Mouse (Mus musculus) monocyte, adult 2 months (primary cell): Measurements from ENCODE around the gene Ttc28.

ENCODE experiments used
- DNase-seq, 2 experiments: peaks; one replicate each; pipeline ENCODE4 v3.0.0; 2022; ENCODE audit warnings: low spot score in 2 of 2, low read depth in 1 of 2

Ttc28 gene

DNA sequence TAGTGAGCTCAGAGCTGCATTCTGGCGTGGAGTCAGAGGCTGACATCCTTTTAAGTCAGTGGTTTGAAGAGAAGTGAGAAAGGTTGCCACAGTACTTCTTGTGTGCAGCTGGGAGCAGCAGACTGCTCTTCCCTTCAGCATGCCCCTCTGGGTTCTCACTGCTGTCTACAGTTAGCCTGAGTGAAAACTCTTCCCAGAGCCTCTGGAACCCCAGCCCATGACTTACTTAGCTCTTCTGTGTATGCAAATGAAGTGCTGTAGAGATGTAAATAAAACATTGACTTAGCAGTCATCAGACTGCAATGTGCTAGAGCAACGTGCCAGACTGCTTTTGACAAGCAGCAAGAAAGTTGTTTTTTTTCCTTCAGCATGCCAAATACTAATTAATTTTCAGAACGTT lies 70.2 kb downstream of the Ttc28 start:
- no peak for DNase-seq

DNA sequence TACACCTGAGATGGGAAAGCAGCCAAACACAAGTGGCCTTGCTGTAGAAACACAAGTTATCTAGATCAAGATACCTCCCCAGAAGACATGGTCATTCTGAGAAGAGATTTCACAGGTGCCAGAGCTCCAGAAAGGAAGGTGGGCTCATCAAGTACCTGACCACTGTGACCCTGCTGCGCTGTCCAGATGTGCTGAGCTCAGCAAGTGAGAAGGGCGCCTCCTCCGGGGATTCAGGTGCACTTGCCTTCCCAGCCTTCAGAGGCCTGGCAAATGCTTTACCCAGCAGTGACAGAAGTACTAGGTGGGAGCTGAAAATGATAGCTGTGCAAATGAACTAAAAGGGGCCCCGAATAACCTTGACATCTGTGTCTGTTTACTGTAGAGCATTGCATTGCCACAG lies 78.6 kb downstream of the Ttc28 start:
- DNase-seq: no peak

DNA sequence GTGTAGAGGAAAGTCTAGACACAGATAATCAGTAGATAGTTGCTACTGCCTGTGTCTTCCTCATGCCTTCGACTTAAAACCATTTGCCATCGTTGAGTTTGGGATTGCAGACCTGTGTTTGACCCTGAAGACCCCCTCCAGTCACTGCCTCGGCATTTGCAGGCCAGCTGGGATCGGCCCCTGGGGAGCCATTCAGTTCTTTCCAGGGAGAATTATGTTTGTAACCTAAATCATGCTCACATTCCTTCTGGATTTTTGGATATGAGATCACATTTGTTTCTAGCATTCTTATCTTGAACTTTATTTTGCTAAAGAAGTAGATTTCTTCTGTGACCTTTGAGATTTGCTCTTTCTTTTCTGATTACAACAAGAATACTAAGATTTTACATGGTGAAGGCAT lies 80.5 kb downstream of the Ttc28 start:
- DNase-seq: no peak

DNA sequence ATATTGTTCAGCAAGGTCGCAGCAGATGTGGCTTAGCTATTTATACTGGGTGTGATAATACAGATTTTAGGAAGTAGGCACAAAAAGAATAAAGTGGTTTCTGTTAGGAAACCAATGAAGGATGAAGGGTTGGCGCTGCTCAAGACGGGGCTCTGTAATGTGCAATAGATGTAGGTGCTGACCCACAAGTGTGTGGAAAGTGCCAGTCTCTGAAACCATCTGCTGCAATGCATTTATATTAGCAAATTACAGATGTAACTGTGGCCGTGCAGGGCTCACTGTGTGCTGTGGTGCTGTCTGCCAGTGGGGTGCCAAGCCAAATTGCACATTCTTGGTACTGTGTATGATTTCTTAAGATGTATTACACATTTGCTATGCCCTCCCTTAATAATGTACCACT lies 81.3 kb downstream of the Ttc28 start:
- DNase-seq: no peak

DNA sequence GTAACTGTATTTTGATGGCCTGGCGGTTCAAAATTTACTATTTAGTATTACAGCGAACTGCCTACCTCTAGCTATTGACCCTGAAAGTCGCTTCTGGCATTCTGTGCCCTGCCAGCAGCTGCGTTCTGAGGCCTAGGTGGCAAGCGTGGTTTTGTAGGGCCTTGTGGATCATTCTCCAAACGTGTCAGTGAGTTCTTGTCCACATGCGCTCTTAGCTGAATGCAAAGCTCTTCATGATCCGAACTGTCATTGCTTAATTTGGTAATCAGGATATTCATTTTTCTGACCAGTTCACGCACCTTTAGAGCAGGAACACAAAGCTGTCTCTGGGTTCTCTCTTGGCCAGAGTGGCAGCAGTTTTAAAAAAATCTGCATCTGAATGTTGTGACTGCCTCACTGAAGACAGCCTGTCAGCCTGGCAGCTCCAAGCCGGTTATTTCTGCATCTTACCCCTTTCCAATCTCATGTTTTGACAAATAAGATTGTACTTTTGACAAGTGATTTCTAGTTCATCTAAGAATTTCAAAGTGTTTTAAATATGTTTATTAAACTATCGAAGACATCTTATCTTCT lies 88.0 kb downstream of the Ttc28 start:
- DNase-seq: no peak

DNA sequence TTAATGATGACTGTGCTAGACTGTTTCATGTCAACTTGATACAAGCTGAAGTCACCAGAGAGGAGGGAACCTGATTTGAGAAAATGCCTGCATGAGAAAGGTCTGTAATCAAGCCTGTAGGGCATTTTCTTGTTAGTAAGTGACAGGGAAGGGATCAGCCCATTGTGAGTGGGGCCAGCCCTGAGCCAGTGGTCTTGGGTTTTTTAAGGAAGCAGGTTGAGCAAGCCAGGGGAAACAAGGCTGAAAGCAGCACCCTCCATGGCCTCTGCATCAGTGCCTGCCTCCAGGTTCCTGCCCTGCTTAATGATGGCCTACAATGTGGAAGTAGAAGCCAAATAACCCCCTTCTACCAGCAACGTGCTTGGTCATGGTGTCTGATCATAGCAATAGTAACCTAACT lies 89.0 kb downstream of the Ttc28 start:
- no peak for DNase-seq

DNA sequence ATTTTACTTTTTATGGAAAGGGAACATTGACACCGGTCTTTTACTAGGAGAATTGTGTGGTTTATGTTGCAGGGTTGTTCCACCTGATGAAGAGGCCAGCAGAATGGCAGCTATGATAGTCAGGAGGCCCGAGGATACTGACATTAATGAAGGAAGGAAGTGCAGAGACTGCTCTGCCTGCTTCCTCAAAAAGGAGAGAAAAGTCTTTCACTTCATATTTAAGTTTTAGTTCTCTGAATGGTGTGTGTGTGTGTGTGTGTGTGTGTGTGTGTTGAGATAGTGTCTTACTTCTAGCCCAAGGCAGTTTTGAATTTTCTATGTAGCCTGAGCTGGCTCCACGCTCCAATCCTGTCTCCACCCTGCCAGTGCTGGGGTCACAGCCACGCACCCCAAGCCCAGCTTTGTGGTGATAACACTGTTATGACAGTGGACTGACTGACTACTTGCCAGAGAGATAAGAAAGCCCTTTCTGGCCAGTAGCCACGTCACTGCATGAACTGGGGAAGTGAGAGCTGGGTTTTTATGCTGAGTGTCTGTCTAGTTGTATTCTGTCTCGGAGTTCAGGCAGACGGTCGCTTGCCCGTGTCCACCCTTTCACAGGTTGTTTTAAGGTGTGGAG lies 90.7 kb downstream of the Ttc28 start:
- DNase-seq: peak in 1 of 2 experiments; percentile 28

DNA sequence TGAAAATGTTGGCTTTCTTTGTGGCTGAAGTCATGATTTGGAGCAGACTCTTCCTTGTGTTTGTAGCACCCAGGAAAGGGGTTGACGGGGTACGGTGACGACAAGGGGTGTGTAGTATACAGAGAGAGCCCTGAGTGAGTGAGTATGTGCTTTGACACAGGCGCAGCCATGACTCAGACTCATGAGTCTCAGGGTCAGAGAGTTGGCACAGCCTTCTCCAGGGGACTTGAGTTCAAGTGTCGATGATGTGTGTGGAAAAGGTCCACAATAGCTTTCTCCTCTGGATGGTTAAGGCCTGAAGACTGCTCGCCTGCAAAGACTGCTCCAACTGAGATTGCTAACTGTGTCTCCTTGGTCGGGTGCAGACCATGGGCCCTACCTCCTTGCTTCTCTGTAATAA lies 97.1 kb downstream of the Ttc28 start:
- DNase-seq: no peak

DNA sequence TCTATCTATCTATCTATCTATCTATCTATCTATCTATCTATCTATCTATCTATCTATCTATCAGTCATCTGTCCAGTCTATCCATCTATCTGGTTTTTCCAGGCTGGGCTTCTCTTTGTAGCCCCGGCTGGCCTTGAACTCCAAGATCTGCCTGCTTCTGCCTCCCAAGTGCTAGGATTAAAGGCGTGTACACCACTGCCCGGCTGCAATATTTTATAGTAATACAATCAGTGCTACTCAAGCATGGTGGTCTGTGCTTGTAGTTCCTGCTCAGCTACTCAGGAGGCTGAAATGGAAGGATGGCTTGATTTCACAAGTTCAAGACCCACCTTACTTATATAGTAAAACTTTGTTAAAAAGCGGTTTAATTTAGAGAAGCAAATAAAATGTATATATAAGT lies 98.2 kb downstream of the Ttc28 start:
- no peak for DNase-seq

DNA sequence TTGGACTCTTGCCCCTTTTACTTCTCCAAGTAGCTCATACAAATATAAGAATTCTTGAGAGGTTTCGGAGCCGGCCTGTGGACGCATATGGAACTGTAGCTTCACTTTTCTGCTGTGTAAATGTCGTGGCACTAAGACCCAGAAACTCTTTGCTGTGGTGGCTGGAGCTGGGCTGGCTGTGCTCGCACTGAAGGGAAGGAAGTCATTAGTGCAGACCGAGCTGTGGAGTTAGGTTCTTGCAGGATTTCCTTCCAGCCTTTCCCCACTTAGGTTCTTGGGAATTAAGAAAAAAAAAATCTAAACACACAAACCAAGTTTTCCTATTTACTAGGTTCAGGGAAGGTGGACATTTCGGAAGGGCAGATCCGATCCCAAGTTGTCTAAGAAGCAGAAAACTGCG lies 98.9 kb downstream of the Ttc28 start:
- peak in 1 of 2 experiments; percentile 30 for DNase-seq

DNA sequence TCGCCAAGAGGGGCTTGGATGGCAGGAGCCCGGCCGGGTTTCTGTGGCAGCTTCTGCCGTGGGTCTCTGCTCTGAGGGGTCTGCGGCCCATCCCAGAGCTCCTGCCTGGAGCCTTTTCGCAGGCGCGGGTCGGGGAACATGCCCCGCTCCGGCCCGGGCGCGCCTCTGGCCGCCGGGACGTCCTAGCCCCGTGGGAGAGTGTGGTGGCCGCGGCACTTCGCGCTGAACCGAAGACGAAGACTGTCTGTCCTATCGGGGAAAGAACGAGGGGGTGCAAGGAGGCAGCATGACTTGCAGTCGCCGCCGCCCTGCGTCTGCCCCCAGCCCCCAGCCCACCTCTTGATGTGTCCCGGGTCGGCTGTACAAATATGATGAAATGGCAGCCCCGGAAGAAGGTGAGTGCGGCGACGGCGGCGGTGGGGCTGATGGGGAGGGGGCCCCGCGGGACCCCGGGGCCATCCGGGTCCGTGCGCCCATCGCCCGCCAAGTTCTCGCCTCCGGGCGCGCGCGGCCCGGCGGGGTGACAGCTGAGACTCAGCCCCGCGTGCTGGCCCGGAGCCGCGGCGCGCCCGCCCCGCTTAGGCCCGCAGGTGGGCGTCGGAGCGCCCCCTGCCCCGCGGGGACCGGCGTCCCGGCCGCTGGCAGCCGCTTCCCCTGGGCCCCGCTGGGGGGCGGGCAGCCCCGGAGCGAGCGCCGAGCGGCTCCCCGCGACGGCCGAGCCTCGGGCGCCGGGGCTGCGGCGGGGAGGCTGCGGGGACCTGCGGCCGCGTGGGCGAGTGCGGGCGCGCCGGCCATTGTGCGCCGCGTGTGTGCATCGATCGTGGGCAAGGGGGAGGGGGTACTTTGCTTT lies 99.6 kb downstream of the Ttc28 start:
- no peak for DNase-seq

DNA sequence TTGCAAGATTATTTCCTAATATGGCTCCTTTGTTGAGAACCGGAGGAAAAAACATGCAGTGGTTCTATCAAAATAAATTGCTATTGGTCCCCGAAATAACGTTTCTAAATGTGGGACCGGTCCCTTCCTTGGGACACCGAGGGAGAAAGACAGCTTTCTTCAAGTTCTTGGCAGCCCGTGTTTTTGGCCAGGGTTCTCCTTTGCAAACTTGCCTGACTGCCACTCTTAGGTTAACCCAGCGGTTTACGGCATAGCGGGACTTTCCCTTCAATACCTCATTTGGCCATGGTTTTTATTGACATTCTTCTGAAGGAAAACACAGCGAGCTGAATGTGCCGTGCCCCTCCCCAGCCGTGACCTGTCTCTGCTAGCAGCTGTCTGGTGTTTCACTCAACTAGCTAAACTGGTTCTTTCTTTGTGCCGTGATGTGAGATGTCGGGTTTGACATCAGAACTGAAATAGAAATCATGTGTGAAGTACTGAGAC lies 100.3 kb downstream of the Ttc28 start:
- DNase-seq: no peak

DNA sequence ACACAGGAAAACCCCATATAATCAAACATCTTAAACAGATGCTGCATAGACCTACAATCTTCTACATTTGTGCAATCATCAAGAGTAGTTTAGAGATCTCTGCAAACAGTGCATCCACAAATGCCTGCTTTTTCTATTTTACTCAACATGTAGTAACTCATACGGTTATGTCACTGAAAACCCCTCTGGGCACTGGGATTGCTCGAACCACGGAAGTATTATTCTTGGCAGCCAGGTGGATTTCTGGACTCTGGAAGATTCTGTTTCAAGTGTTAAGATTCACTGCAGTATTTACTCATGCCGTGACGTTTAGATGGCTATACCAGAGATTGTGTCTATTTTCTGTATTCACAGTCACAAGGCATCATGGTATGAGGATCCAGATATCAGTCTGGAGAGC lies 101.0 kb downstream of the Ttc28 start:
- no peak for DNase-seq

DNA sequence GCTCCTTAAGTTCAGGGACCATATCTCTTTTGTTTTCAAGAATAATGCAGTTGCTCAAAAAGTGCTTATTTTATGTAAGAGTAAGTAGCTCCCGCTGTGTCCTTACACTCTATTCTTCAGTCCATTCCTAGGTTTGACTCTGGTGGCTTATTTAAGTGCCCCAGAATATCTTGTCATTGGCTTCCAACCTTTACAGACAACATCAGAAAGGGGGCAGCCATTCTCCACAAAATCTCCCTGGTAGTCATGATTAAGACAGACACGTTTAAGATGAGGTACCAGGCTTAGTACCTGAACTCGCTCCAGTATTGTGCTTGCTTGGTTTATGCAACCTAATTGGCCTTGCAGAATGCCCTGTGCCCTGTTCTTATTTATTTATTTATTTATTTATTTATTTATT lies 102.8 kb downstream of the Ttc28 start:
- no peak for DNase-seq

DNA sequence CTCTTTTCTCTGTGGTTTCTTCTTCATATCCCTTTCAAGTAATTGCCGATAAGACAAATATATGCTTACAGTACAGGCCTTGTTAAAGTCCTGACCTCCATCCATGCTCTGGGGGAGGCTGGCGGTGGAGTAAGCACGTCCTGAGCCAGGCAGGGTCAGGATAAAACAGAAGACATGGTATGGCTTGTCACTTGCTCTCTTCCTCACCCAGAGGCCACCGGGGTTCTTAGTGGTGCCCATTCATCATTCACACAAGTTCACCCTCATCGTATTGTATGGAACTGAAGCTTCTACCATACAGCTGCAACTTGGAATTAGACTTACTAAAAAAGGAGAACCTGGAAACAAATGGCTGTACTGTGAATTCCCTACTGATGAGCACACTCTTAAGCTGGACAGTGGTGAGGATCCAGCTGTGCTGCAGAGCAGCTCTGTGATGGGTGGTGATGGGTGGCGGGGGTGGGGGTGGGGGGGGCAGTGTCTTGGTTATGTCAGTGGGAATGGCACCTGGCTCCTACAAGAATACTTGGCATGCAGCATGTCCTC lies 104.6 kb downstream of the Ttc28 start:
- no peak for DNase-seq

DNA sequence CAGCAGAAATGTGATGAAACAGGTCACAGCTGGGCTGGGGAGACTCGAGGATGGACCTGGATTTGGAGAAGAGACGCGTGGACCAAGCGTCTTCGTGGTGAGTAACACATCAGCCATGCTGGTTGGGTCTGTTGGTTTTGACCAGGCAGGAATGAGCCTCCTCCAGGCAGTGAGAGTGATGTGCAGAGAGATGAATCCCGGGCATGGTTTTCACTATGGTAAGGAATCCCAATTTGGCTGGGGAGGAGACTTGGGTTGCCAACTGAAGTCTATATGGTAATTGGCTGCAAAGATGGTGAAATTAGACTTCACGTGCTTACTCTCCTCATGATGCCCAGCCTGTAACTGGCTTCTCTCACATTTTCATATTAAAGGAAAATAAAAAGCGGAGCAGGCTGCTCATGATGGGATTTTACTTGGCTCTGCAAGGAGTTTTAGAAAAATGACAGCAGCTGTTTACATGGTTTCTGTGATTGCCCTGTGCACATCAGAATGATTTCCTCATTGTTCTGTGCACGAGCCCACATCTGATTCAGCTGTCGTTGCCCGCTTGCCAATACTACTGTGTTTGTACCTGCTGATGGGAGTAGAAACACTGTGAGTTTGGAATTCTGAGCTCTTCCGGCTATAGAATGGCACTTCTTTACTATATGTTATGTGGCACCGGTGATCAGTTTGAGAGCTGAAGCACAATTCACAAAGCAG lies 117.4 kb downstream of the Ttc28 start:
- no peak for DNase-seq

DNA sequence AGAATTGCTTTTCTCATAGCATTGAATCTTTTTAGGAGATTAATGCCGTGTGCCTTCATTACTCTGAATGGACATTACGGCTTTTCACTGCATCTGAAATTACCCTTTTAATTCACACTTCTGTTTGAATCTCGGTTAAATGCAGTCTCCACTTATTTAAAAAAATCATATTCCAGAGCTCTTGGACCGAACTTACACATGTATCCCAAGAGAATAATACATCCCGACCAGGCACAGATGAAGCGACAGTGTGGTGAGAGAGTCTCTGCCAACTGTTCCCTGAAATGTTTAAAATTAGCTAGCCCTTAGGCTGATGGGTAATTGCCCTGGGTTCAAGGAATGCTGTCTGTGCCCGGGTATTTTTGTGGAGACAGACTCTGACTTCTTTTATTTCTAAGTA lies 118.1 kb downstream of the Ttc28 start:
- DNase-seq: no peak

DNA sequence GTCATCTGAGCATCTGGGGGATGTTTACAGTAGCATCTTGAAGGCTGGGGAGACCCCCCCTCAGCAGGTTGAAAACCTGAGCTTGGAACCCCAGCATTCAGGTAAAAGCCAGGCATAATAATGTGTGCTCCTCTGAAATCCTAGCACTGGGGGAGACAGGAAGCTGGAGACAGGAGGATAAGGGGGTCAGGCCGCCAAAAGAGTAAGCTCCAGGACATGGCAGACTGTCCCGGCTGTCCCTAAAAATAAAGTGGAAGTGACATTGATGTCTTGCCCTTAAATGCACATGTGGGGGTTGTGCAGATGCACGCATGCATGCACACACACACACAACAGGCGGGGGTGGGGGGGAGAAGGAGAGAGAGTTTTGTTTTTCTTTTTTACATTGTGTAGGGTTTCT lies 118.7 kb downstream of the Ttc28 start:
- no peak for DNase-seq

DNA sequence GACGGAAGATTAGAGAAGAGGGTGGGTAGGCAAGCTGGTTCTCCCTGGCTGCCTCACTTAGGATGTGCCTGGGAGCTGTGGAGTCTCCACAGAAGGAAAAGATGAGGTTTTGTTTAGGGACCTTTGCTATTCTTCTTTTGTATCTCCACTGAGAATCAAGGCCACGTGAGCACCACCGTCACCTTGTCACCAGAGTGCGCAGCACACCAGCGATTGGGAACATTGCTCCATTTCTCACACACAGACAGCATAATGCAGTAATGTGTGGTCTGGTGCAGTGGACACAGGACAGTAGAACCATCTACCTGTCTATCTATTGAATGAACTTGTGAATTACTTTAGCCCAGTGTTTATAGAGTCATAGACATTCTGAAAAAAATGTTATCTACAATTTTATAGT lies 121.3 kb downstream of the Ttc28 start:
- no peak for DNase-seq

DNA sequence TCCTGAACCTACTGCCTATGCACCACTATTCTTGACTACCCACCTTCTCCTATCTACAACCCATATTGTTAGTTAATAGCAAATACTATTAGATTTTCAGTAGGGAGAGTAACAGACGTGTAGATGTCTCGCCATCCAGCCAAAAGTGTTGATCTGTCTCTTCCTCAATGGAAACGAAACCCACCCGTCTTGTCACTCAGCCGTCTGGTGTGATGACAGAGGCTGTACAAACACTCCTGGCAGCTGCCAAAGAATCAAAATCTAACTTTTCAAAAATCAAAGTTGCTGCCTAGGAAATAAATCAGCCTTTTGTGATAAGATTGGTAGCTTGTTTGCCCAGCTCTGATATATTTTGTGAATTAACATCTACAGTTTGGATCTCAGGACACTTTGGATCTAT lies 123.6 kb downstream of the Ttc28 start:
- DNase-seq: no peak

DNA sequence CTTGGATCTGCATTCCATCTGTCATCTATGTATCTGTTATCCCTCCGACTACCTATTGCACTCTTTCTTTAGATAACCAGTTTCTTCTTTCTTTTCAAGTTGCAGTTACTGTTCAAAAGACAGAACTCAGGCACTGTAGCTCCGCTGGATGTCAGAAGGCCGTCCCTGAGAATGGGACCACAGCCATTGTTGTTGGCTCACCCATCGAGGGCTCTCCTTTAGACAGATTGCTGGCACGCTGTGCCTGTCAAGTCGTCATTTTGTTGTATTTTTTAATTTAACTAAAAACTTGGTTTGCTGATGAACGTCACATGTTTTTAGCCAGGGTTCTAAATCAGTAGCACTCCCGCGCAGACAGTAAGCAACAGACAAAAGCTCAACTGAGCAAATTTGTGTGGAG lies 124.1 kb downstream of the Ttc28 start:
- DNase-seq: no peak
